Mouse (Mus musculus) gastrocnemius, postnatal 36 days (tissue): ENCODE results near the gene Cotl1. TPM values are rescaled to one million over a fixed set of nuclear protein-coding genes. Genes with fewer than 3 reads are reported as not detected.
A peak's percentile ranks its signal among the peaks of the same experiment; 100 is the strongest.

ENCODE experiments used
- DNase-seq, 2 experiments: peaks; one replicate each; pipeline ENCODE4 v3.0.0; 2022
- intact Hi-C: fragments of 180-260 bp; cut with DNase I; formaldehyde crosslinking; loops from one replicate; pipeline ENCODE4 v1.15.1; 2025
- total RNA-seq, 2 experiments: library from RNA; stranded (reverse); gene quantifications; 2 replicates each; pipeline ENCODE4 v1.2.3; 2021

Cotl1 gene
- total RNA-seq, 2 experiments from 2014 or later: 4.8 to 6.6 TPM

DNA sequence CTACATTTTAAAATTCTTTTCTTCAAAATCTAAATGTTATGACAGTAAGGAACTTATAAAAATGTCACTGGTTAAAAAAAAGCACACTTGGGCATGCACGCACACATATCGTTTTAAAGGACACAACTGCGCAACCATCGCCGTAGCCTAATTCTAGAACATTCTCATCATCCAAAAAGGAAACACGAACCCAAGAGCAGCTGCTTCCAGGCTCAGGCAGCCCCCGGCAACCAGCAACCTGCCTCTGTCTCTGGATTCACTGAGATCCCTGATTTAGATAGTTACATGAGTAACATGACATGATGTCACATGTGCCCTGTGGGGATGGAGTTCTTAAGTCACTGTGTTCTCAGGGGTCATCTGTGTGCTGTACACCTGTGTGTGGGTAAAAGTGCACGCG lies 17.1 kb downstream of the Cotl1 start:
- intact Hi-C loops: no loop called here
- DNase-seq: no peak

DNA sequence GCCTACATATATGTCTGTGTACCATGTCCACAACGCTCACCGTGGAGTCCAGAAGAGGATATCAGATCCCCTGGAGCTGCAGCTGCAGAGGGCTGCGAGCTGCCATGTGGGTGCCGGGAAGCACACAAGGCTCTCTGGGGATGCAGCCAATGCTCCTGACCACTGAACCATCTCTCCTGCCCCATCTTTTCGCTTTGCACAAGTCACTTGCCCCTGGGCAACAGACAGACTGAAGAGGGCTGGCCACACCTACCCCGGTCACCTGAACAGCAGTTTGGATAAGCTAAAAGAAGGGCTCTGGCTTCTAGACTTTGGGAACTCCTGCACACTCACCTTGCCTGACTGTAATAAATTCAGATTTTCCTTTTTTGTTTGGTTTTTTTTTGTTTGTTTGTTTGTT lies 18.7 kb downstream of the Cotl1 start:
- intact Hi-C loops: no loop called here
- DNase-seq: no peak

DNA sequence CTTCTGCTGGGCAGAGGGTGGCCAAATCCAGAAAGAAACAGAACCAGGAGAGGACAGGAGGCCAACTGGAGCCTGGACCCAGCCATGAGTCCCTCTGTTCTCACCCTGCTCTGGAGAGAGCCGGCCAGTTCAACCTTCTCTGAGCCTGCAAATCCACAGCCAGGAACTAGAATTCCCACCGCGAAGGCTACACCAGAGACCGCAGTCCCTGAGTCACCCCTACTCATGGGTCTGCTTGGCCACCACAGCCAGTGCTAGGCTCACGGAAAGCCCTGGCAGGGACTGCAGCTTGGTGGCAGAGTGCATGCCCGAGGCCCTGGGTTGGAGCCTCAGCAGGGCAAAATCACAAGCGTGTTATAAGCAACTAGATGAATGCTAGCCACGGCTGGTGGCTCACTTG lies 20.4 kb downstream of the Cotl1 start:
- intact Hi-C loops: no loop called here

DNA sequence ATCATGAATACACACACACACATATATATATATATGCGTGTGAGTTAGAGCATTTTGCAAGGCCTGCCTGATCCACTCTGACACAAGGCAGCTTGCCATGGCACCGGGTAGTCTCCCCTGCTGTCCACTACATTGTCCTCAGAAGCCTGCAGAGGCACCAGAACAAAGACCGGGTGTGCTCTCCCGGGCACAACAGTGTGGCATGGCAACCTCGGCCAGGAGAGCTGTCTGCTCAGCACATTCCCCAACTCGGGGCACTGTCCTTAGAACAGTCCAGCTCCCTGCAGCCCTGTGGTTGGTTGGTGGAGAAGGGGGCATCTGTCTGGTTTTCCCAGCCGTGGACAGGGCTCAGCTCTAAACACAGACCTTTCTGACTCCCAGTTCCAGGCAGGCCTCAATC lies 21.0 kb downstream of the Cotl1 start:
- intact Hi-C loops: no loop called here
- DNase-seq: no peak

More for the DNA sequence above, 20.4 kb downstream of the Cotl1 start:
- no peak for DNase-seq

DNA sequence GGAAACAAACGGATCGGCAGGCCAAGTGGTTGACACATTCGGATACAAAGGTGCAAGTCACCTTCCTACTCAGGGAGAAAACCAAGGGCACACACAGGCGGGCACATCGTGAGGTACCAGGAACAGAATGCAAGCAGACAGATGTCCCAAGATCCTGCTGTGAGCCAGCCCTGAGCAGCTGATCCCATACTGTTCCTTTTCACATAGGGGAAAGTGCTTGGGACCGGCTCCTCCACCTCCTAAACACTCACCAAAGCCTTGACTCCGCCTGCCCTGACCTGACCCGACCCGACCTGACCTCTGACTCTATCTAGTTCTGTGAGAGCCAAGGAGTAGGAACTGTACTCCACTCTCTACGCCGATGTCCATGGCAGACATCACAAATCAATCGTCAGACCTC lies 22.9 kb downstream of the Cotl1 start:
- DNase-seq: no peak
- intact Hi-C loops: no loop called here

- DNase-seq: no peak
These were observed 24.1 kb downstream of the Cotl1 start for GRCm38 (mm10) chr8:119816219-119816618.

DNA sequence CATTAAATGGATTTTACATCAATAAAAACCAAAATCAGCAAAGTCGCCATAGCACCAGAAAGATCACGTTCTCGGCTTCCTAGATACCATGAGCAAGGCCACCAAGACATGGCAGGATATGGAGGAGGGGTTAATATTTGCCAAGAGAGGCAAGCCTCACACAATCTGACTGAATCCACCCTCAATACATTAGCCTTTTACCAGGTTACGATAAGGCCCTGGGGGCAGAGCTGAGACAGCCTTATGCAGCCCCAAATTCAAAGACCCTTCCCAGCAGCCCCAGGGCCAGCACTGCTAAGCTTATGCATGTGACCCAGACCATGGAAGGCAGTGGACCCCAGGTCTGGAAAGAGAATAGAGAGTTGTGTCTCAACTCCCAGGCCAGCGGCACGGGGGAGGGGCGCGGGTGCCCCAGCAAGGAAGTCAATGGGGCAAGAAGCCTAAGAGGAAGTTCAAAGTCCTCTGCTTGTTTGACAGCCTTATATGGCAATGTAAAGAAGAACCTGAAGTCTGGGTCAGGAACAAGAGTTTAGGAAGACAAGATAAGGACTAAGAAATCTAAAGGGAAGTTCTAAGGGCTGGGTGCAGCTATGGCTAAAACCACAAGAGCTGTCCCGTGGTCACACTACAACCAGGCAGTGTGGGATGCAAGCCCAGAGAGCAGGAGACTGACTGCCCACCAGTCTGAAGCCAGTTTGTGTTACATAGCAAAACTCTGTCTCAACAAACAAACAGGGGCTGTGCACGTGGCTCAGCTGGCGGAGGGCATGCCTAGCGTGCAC lies 27.5 kb downstream of the Cotl1 start:
- intact Hi-C loops: loop anchor here (1.0 kb wide), 1 partner anchor 17 kb away; no protein-coding TSS in a partner anchor
- DNase-seq: no peak

More at GRCm38 (mm10) chr8:119816219-119816618, 24.1 kb downstream of the Cotl1 start:
- intact Hi-C loops: no loop called here

- no peak for DNase-seq
- intact Hi-C loops: loop anchor here (1.0 kb wide), 1 partner anchor 18 kb away; no protein-coding TSS in a partner anchor
These were observed 28.4 kb downstream of the Cotl1 start for GRCm38 (mm10) chr8:119811925-119812324.

DNA sequence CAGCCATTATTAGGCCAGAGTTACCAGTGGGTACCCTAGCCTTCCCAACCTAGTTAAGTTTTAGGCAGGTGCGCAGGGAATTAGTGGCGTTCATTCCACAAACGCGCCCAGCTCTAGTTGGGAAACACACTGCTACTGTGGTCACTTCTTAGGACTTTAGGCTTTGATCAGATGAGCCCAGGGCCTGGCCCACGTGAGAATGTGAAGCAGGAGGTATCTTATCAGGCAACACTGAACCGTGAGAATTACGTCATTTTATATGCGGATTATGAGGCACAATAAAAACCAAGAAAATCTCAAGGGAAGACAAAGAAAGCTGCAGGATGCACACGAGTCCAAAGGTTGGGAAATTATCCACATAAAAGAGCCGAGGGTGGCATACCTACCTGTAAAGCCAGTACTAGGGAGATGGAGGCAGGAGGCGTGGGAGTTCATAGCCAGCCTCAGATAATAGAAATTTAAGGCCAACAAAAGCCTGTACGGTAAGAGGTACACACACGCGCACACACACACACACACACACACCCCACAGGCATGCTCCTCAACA lies 29.3 kb downstream of the Cotl1 start:
- DNase-seq: no peak
- intact Hi-C loops: no loop called here

DNA sequence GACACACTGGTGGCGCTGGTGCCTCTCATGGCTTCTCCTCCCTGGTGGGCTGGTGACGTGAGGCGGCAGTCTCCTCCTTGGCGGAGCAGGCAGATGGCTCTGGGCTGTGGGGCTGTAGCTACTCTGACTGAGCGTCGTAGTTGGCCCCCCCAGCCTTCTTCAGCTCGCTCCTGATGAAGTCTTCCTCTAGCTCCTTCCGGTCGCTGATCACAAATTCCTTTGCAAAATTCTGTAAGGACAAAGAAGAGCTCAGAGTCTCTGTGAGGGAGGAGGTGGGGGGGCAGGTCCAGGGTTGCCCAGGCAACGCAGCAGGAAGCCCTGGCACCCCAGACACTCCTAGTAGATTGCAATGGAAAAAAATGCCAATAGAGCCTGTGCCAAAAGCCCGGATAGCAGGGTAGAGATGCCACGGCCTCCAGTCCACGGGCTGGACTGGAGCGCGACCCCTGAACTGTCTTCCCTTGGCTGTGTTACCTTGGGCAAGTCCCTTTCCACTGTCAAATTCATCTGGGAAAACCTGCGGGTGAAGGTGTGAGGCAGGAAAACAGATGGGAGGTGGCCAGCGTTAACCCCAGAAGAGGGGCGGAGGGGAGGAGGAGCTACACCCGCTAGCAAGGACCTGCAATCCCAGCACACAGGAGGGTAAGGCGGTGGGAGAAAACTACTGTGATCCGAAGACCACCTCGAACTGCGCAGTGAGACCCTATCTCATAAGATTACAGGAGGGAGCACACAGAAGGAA lies 30.0 kb downstream of the Cotl1 start:
- no peak for DNase-seq
- intact Hi-C loops: no loop called here

GRCm38 (mm10) chr8:119809620-119810019 lies 30.7 kb downstream of the Cotl1 start:
- DNase-seq: no peak
- intact Hi-C loops: no loop called here

GRCm38 (mm10) chr8:119807687-119808086 lies 32.7 kb downstream of the Cotl1 start:
- DNase-seq: no peak
- intact Hi-C loops: no loop called here

DNA sequence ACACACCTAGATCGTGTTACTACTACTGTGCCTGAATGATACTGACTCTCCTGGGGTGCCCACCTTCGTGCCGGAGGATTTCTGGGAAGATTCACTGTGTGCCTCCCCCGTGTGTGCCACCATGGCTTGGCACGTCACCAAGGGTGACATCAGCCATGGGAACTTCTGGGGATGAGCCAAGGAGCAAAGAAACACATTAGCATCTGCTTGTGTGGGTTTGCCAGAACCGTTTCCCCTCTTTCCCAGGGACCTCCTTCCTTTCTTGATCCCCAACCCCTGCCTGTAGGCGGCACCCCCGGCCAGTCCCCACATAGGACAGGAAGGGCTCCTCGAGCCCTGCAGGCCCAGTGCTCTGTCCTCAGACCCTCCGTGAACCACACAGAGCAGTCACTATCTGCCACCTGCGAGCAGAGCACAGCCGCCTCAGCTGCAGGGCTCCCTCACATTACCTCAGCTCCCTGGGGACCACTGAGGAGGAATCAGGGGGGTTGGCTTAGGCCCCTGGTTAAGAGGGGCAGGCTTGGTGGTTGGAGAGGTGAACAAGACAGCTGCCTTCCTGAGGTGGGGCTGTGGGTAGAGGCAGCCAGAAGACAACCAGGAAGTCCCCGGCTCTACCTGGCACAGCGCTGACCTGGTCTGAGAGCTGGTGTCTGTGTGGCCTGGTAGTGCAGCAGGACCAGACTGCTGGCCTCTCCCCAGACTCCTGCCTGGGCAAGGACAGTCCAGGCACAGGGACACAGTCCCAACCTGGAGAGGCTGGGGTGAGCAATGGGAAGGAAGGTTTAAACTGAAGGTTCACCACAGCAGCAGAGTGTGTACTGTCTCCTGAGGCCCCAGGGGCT lies 33.7 kb downstream of the Cotl1 start:
- DNase-seq: no peak
- intact Hi-C loops: no loop called here

DNA sequence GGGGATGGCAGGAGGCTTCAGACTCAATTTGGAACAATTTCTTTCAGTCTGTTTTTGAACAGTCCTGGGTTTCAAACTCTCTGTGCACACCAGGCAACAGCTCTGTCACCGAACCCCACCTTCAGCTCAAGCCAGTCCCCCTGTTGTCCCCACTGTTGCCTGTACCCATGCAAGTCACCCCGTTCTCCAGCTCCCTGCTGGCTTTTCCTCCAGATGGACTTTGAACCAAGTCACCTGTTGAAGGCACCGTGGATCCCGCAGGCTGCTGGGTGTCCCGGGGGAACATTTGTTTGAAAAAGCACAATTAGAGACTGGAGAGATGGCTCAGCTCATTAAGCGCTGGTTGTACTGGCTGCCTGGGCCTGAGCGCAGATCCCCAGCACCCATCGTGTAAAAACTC lies 35.1 kb downstream of the Cotl1 start:
- no peak for DNase-seq
- intact Hi-C loops: no loop called here

DNA sequence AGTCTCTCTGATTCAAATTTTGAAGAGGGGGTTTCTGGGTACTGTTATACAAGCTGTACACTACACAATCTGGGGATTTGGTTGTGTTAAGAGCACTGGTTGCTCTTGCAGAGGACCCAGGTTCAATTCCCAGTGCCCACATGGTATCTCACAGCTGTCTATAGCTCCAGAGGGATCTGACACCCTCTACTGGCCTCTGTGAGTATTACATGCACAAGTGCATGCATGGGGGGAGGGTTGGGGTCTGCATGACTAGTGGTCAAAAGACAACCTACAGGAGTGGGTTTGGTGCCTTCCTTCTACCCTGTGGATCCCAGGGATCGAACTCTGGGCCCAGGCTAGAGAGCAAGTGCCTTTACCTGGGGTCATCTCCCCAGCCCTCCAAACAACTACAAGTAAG lies 37.8 kb downstream of the Cotl1 start:
- DNase-seq: no peak
- intact Hi-C loops: no loop called here

DNA sequence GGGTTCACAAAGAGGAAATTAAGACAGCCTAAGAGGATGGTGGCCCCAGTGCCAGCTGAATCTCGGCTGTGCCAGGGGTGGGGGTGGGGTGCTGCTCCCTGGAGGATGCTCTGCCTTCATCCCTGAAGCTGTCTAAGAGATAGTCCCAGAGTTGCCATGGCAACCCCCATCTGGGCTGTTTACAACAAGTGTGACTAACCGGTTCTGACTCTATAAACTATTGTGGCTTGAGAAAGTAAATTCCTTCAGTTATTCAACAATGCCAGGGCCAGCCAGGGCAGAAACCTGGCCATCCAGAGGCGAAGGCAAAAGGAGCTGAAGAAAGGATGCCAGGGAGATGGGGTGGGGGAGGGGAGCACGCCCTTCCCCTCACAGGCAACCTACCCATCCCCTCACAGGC lies 39.2 kb downstream of the Cotl1 start:
- DNase-seq: no peak
- intact Hi-C loops: no loop called here

DNA sequence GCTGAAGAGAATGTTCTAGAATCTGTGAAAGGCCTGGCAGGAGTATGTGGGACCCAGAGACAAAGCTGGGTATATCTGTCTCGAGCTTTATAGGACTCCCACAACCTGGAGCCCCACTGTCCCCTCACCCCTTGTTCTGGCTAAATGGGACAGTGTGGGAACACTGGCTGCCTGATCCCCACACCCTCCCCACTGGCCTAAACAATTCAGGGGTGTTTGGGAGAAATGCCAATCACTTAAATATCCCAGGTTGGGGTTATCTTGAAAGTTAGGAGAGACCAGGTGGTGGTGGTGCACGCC lies 41.4 kb downstream of the Cotl1 start:
- DNase-seq: no peak
- intact Hi-C loops: no loop called here

DNA sequence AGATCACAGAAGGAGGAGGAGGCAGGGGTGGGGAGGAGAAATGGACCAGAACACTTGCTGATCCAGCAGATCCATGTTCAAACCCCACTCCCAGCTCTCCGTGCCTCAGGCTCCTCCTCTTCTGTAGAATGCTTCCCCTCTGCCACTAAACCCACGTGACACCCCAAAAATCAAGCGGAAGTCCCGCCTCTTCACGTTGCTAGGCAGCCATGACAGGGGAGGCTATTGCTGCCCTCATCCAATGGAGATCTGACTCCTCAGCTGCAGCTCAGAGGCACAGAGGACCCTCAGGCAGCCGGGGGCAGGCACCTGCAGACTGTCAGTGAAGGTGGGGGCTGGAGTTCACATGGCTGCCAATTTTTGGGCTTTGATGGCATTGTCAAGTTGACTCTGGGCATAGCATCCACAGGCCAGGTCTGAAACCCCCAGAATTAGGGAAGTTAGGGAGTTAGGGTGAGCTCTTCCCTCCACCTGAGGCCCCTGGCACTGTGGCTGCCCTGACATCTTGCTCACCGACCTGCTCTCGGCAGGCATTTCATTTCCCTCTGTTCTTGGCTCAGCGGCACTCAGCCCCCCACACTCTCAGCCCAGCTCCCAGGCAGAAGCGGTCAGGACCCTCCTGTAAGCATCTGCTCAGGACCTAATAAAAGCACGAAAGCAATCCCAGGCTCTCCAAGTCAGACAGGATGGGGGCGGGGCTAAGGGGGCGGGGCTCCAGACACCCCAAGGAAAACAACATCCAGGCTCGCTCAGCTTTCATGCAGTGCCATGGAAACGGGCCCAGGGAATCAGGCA lies 42.0 kb downstream of the Cotl1 start:
- peak in 1 of 2 experiments; percentile 37 for DNase-seq

DNA sequence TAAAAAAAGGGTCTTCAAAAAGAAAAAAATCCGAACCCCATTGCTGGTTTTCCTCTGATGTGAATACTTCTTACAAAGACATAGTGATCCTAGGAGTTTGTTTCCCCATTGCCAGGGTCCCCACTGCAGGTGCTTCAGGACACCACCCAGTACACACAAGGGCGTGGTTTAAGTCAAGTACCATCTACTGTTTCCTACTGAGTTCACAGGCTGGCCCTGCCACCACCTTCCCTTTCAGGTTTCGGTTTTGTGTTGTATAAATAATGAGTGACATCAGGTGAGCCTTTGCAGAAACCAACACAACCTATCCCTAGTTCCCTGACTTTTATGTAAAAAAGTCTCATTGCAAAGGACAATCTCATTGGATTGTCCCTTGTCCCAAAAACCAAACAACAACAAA lies 44.7 kb downstream of the Cotl1 start:
- intact Hi-C loops: no loop called here
- no peak for DNase-seq

More for the DNA sequence above, 42.0 kb downstream of the Cotl1 start:
- intact Hi-C loops: no loop called here

- intact Hi-C loops: no loop called here
- DNase-seq: no peak
These were observed 45.7 kb downstream of the Cotl1 start for GRCm38 (mm10) chr8:119794689-119795088.
